Mouse (Mus musculus) cerebellum, adult 9-10 months (tissue): Measurements from ENCODE around the gene Acoxl.

Experiments
- DNase-seq: peaks from one replicate; pipeline ENCODE4 v3.0.0; 2022

Gene Acoxl

GRCm38 (mm10) chr2:127838576-127838975, at the start of gene Acoxl:
Gene Acoxl (plus strand): TSS chr2:127838876.
- DNase-seq: no peak

GRCm38 (mm10) chr2:127789138-127789537, 49.5 kb upstream of the Acoxl start:
- DNase-seq: peak; percentile 21

GRCm38 (mm10) chr2:127789651-127790270, 48.9 kb upstream of the Acoxl start:
- DNase-seq: peak; percentile 9

GRCm38 (mm10) chr2:127791919-127792603, 46.6 kb upstream of the Acoxl start, which contains the start of gene Mtln:
Gene Mtln (minus strand): TSS chr2:127792488.
- peak; percentile 89 for DNase-seq

- peak; percentile 89 for DNase-seq
Observed at GRCm38 (mm10) chr2:127831401-127832102, 7.1 kb upstream of the Acoxl start, which contains the start of gene Bub1. Gene Bub1 (minus strand): TSS chr2:127831865.

GRCm38 (mm10) chr2:127832103-127832832, 6.4 kb upstream of the Acoxl start:
- DNase-seq: no peak

GRCm38 (mm10) chr2:127832833-127833190, 5.9 kb upstream of the Acoxl start:
- DNase-seq: peak; percentile 24

- DNase-seq: no peak
Observed at GRCm38 (mm10) chr2:127839425-127839824, 749 bp downstream of the Acoxl start.

GRCm38 (mm10) chr2:127841402-127841801, 2.7 kb downstream of the Acoxl start:
- DNase-seq: no peak

- no peak for DNase-seq
Observed at GRCm38 (mm10) chr2:127842421-127842820, 3.7 kb downstream of the Acoxl start.

- DNase-seq: peak; percentile 41
Observed at GRCm38 (mm10) chr2:127845346-127845982, 6.8 kb downstream of the Acoxl start.

- DNase-seq: no peak
Observed at GRCm38 (mm10) chr2:127846008-127846407, 7.3 kb downstream of the Acoxl start.

- DNase-seq: no peak
Observed at GRCm38 (mm10) chr2:127846571-127846970, 7.9 kb downstream of the Acoxl start.

- DNase-seq: no peak
Observed at GRCm38 (mm10) chr2:127850371-127850770, 11.7 kb downstream of the Acoxl start.

GRCm38 (mm10) chr2:127854332-127854991, 15.8 kb downstream of the Acoxl start:
- DNase-seq: peak; percentile 92

GRCm38 (mm10) chr2:127864381-127864780, 25.7 kb downstream of the Acoxl start:
- DNase-seq: no peak

- no peak for DNase-seq
Observed at GRCm38 (mm10) chr2:127881063-127881462, 42.4 kb downstream of the Acoxl start.

- peak; percentile 76 for DNase-seq
Observed at GRCm38 (mm10) chr2:127889432-127889831, 50.8 kb downstream of the Acoxl start.

- DNase-seq: no peak
Observed at GRCm38 (mm10) chr2:127889979-127890378, 51.3 kb downstream of the Acoxl start.

GRCm38 (mm10) chr2:127890526-127890925, 51.9 kb downstream of the Acoxl start:
- DNase-seq: no peak

- DNase-seq: no peak
Observed at GRCm38 (mm10) chr2:127891056-127891455, 52.4 kb downstream of the Acoxl start.

GRCm38 (mm10) chr2:127894890-127895289, 56.2 kb downstream of the Acoxl start:
- no peak for DNase-seq
